In genomic region chr4:140539125-140539524, GRCm38 (mm10) we compare ENCODE assay signal across 10 mouse cellular contexts.
DNase-seq lines count a peak whose midpoint lies in the region; ATAC-seq and TF ChIP-seq lines count a peak whose summit lies in the region.
"Had no signal": no experiment of that assay in that cellular context is flagged by ENCODE, and none has a peak within 500 bp of the region (broad histone marks: within the 10 kb centered on the region; RNA-seq: fewer than 3 reads in every experiment).

No protein-coding gene starts in this region.

- peak overlapping the region; percentile 29; the same call in 1 of the 2 replicates for H3K9ac ChIP-seq in hindbrain, embryonic 13.5 days
- no peak overlapping the region for H3K9ac ChIP-seq in neural tube, embryonic 11.5 days (ENCODE audit: low read length)
- H3K9ac ChIP-seq: embryonic facial prominence, embryonic 12.5 days; liver, embryonic 13.5 days had no signal

- no peaks in the 10 kb centered on the region for H3K4me1 ChIP-seq in bone marrow, adult 2 months (ENCODE audit: control insufficient read depth, insufficient read depth, low read length)
- H3K4me1 ChIP-seq in hindbrain, embryonic 13.5 days (replicated peaks): peaks cover 37% of the 10 kb centered on the region
- H3K4me1 ChIP-seq in limb, embryonic 10.5 days: peaks cover 17% of the 10 kb centered on the region
- H3K4me1 ChIP-seq in neural tube, embryonic 11.5 days (ENCODE audit: control insufficient read depth, insufficient read depth, low read length): no peaks in the 10 kb centered on the region
- H3K4me1 ChIP-seq: embryonic facial prominence, embryonic 12.5 days; liver, embryonic 13.5 days had no signal

- no peaks in the 10 kb centered on the region for H3K27me3 ChIP-seq in hindbrain, embryonic 13.5 days
- H3K27me3 ChIP-seq in limb, embryonic 10.5 days (ENCODE audit: low read depth, poor library complexity, severe bottlenecking): no peaks in the 10 kb centered on the region
- no peaks in the 10 kb centered on the region for H3K27me3 ChIP-seq in neural tube, embryonic 11.5 days (ENCODE audit: control insufficient read depth, insufficient read depth, low read length)
- H3K27me3 ChIP-seq: embryonic facial prominence, embryonic 12.5 days; liver, embryonic 13.5 days had no signal

- TF ChIP-seq CTCF in bone marrow, adult 2 months (IDR thresholded peaks at IDR 0.05; ENCODE audit: control insufficient read depth, insufficient read depth, low read length): peak; percentile 62

- no peak for TF ChIP-seq POLR2A in bone marrow, adult 2 months (IDR thresholded peaks at IDR 0.05; ENCODE audit: borderline replicate concordance, control insufficient read depth, low read depth, low read length)

- no peaks in the 10 kb centered on the region for H3K9me3 ChIP-seq in hindbrain, embryonic 13.5 days
- no peaks in the 10 kb centered on the region for H3K9me3 ChIP-seq in limb, embryonic 10.5 days (replicated peaks)
- H3K9me3 ChIP-seq in neural tube, embryonic 11.5 days (ENCODE audit: control insufficient read depth, low read length): no peaks in the 10 kb centered on the region
- H3K9me3 ChIP-seq: embryonic facial prominence, embryonic 12.5 days; liver, embryonic 13.5 days had no signal

- peak; percentile 56 to 78 for DNase-seq in left cerebral cortex, adult 18-20 months (ENCODE audit: low spot score in 2 of 2)
- DNase-seq in left cerebral cortex, adult 11 months (ENCODE audit: low spot score): no peak
- DNase-seq in limb, embryonic 10.5 days (ENCODE audit: low spot score): peak; percentile 81
- DNase-seq in neural tube, embryonic 11.5 days (ENCODE audit: low spot score): peak; percentile 72
- DNase-seq in thymus, postnatal 14 days: peak; percentile 53
- DNase-seq: liver, embryonic 13.5 days had no signal

- no peak overlapping the region for H3K4me2 ChIP-seq in hindbrain, embryonic 13.5 days
- H3K4me2 ChIP-seq in neural tube, embryonic 11.5 days (ENCODE audit: low read depth): no peak overlapping the region
- H3K4me2 ChIP-seq: embryonic facial prominence, embryonic 12.5 days; liver, embryonic 13.5 days had no signal

- ATAC-seq in erythroblast, adult 5-6 weeks (replicated peaks; ENCODE audit: low FRiP score, poor library complexity, severe bottlenecking): 0 out of 2 replicates have a peak, but pooled peaks have one; percentile 56
- 0 out of 2 replicates have a peak, but pooled peaks have one; percentile 25 for ATAC-seq in hindbrain, embryonic 13.5 days (ENCODE audit: low FRiP score)
- ATAC-seq in neural tube, embryonic 11.5 days (ENCODE audit: insufficient read depth, low FRiP score, low TSS enrichment): no peak

- 51% methylated on average over 11 of the region's 11 CpGs for WGBS in bone marrow, adult 2 months
- 36% methylated on average over 11 of the region's 11 CpGs for WGBS in hindbrain, embryonic 13.5 days
- WGBS in limb, embryonic 10.5 days: 36% methylated on average over 11 of the region's 11 CpGs
- 34% methylated on average over 11 of the region's 11 CpGs for WGBS in neural tube, embryonic 11.5 days

- H3K27ac ChIP-seq in bone marrow, adult 2 months (ENCODE audit: control insufficient read depth, insufficient read depth, low read depth, low read length, poor library complexity): no peak overlapping the region
- no peak overlapping the region for H3K27ac ChIP-seq in hindbrain, embryonic 13.5 days
- H3K27ac ChIP-seq in limb, embryonic 10.5 days: no peak overlapping the region
- H3K27ac ChIP-seq in neural tube, embryonic 11.5 days (ENCODE audit: low read depth, low read length): no peak overlapping the region
- H3K27ac ChIP-seq: embryonic facial prominence, embryonic 12.5 days; liver, embryonic 13.5 days had no signal

- H3K36me3 ChIP-seq in hindbrain, embryonic 13.5 days: peaks cover 51% of the 10 kb centered on the region
- H3K36me3 ChIP-seq in limb, embryonic 10.5 days: peaks cover 64% of the 10 kb centered on the region
- H3K36me3 ChIP-seq in neural tube, embryonic 11.5 days (ENCODE audit: control insufficient read depth, insufficient read depth, low read length): peaks cover 6% of the 10 kb centered on the region; the same call in 1 of the 2 replicates
- H3K36me3 ChIP-seq: liver, embryonic 13.5 days had no signal

- no peak overlapping the region for H3K4me3 ChIP-seq in bone marrow, adult 2 months (replicated peaks; ENCODE audit: control insufficient read depth, low read depth, low read length)
- no peak overlapping the region for H3K4me3 ChIP-seq in hindbrain, embryonic 13.5 days
- H3K4me3 ChIP-seq in limb, embryonic 10.5 days: no peak overlapping the region
- no peak overlapping the region for H3K4me3 ChIP-seq in neural tube, embryonic 11.5 days (ENCODE audit: low read depth, low read length)
- H3K4me3 ChIP-seq: embryonic facial prominence, embryonic 12.5 days; liver, embryonic 13.5 days had no signal
